Mouse (Mus musculus) left cerebral cortex, postnatal 10 days (tissue): ENCODE measurements around the gene 1500011B03Rik. TPM values are rescaled to one million over a fixed set of nuclear protein-coding genes. Genes with fewer than 3 reads are reported as not detected.

Experiments used
- DNase-seq, 2 experiments: peaks; one replicate each; pipeline ENCODE4 v3.0.0; 2021 to 2022; ENCODE audit warnings: low spot score in 2 of 2, mixed read lengths in 1 of 2; ENCODE audit errors: extremely low spot score in 1 of 2
- intact Hi-C: fragments of 180-260 bp; cut with DNase I; formaldehyde crosslinking; loops from one replicate; pipeline ENCODE4 v1.15.1; 2025
- total RNA-seq, 2 experiments: library from RNA; stranded (reverse); gene quantifications; 2 replicates each; pipeline ENCODE4 v1.2.3; 2021

1500011B03Rik gene
- total RNA-seq, 2 experiments from 2014 or later = 165 to 184 TPM

- DNase-seq = peak; percentile 88 to 95
- intact Hi-C loops = no loop called here
Measured at GRCm38 (mm10) chr5:114813525-114814181, 9.6 kb downstream of the 1500011B03Rik start.

GRCm38 (mm10) chr5:114809826-114810225, 13.4 kb downstream of the 1500011B03Rik start:
- intact Hi-C loops = no loop called here

DNA sequence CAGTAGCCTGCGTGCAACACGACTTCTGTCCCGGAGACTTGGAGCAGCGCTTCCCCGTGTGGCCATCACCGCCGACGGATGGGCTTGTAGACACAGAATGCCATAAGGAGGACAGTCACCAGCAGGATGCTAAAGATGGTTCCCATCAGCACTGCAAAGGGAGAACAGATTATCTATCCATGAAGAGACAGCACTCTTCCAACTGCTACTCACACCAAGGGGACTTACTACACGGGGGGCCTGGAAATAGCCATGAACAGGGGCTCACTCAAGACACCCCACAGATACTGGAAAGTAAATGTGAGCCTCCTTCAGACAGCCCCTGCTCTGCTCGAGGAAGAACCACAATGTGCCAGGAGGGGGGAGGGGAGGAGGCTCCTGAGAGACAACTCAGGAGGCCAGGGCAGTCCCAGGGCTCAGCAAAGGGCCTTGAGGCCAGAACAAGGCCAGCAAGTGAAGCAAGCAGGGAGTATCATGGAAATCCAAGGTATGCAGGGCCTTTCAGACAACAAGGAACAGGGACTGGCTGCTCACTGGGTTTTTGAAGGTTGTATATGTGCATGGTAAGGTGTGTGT, 14.0 kb downstream of the 1500011B03Rik start:
- intact Hi-C loops = no loop called here
- no peak for DNase-seq

More at GRCm38 (mm10) chr5:114809826-114810225, 13.4 kb downstream of the 1500011B03Rik start:
- no peak for DNase-seq

DNA sequence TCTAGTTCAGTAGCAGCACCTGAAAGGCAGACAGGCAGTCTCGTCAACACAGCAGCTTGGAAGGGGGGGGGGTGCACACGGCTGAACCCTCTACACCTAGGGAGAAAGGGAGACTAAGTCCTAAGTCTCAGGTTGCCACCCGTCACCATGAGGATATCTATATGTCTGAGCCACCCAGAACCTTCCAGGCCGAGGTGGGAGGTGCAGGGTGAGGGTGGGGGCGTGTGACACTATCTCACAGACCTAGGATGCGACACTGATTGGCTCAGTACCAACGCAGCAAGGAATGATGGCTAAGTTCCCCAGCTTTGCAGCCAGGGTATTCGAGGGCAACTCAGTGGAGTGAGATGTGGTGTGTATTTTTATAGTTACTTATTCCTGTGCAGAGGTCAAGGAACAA, 14.9 kb downstream of the 1500011B03Rik start:
- intact Hi-C loops = no loop called here
- DNase-seq = no peak

DNA sequence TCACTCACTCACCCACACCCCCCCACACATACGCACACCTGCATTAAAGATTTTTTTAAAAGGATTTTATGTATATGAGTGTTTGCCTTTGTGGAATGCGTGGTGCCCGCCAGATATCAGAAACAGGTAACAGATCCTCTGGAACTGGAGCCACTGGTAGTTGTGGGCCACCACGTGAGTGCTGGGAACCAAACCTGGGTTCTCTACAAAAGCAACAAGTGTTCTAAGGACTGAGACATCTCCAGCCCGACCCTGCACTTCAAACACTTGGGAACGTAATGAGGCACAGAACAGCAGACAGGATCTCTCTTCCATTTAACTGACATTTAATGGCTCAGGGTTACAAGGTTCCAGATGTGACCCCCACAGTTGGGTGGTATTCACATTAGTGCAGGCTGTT, 15.4 kb downstream of the 1500011B03Rik start:
- no peak for DNase-seq
- intact Hi-C loops = no loop called here

DNA sequence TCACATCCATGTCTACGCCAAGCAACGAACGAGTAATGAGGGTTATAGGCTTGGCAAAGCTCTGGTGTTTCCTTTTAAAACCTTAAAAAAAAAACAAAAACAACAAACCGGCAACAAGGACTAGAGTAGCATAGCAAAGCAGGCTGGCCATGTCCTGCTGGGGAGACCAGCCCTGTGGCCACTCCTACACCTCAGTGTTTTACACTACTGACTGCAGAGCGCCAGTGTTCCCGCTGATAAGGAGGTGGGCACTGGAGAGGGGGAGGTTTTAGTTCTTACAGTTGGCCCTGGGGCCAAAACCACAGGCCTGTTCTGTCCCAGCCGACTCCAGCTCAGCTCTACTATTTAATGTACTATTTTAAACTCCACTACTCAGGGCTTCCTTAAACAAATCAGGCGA, 15.8 kb downstream of the 1500011B03Rik start:
- no peak for DNase-seq
- intact Hi-C loops = no loop called here

DNA sequence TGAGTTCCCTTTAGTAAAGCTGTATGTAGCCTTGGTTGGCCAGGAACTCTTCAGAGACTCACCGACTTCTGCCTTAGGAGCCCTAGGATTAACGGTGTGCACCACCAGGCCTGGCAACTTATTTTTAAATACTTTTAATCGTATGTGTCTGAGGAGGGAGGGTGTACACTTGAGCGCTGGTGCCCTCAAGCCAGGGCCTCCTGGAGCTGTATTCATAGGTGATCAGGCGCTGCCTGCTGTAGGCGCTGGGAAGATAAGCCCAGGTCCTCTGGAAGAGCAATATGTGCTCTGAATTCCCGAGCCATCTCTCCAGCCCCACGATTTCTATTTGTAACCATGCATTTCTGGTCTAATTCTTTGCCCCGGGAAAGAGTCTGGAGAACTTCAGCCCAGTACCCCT, 16.2 kb downstream of the 1500011B03Rik start:
- no peak for DNase-seq
- intact Hi-C loops = no loop called here

- intact Hi-C loops = no loop called here
- DNase-seq = no peak
Measured at GRCm38 (mm10) chr5:114806636-114807035, 16.6 kb downstream of the 1500011B03Rik start.

DNA sequence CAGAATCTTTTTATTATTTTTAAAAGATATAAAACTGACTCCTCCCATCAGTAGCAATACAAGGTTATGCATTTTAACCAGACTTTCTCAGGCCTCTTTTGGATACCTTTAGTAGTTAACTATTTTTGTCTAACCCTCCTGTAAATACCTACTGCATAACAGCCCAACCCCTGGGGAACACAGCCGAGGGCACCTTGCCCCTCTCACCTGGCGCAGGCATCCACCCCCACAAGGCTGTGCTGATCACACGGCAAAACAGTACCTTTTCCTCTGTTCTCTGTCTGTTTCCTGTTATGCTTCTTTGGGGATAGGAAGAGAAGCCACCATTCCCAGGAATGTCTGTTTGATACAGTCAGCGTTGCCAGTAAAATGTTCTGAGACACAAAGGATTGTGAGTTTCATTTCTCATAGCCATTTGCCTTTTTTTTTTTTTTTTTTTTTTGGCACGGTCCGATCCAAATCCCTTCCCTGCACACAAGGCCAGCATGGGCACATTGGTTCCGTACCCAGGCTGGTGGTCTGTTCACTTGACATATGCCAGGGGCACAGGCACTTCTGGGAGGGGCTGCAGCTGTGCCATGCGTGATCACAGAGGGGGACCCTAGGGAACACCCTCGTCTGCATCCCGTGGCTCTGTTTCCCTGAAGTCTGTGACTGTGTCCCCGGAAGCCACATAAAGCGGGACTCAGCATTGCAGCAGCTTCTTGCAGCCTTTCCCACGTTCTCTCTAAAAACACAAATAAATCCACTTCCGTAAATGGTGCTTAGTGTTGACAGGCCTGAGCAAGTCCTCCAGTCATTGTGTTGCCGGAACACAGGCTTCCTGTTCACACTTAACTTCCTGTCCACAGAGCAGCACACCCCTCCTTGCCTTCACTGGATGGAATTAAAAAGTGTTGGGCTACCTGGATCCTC, 17.6 kb downstream of the 1500011B03Rik start:
- intact Hi-C loops = no loop called here
- peak in 1 of 2 experiments; percentile 58 for DNase-seq

GRCm38 (mm10) chr5:114804958-114805357, 18.3 kb downstream of the 1500011B03Rik start:
- intact Hi-C loops = no loop called here
- peak in 1 of 2 experiments; percentile 77 for DNase-seq

DNA sequence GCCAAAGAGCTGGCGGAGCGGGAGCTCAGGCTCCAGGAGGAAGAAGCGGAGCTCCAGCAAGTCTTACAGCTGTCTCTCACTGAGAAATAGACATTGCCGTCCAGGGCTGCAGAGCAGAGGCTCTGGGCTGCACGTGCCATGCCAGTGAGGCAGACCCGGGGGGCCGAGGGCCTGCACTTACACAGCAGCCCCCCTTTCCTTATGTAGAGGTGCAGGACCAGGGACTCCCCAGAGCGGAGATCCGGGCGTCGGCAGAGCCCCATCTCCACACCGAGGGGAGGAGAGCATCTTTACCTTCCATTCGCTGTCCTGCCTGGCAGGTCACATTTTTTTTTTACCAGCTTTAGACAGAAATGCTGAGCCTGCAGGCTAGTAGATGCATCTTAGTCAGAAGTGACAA, 18.9 kb downstream of the 1500011B03Rik start:
- no peak for DNase-seq
- intact Hi-C loops = no loop called here

DNA sequence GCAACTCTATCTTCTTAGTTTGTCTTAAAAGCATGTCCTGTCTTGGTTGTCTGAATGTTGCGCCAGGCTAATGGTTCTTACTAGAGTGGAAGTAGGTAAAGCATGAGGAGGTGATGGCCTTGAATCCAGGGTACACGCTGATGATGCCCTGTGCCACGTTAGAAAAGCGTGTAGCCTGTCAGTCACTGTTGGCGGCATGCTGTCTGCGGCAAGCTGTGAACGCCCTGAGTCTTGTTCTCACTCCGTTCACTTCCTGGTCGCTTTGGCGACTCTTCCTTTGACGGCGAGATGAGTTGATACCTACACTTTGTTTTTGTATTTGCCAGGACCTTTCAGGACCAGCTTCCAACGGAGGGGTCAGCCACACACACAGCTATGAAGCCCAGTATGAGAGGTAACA, 20.0 kb downstream of the 1500011B03Rik start:
- DNase-seq = no peak
- intact Hi-C loops = no loop called here

- no peak for DNase-seq
- intact Hi-C loops = no loop called here
Measured at GRCm38 (mm10) chr5:114801841-114802240, 21.4 kb downstream of the 1500011B03Rik start.

DNA sequence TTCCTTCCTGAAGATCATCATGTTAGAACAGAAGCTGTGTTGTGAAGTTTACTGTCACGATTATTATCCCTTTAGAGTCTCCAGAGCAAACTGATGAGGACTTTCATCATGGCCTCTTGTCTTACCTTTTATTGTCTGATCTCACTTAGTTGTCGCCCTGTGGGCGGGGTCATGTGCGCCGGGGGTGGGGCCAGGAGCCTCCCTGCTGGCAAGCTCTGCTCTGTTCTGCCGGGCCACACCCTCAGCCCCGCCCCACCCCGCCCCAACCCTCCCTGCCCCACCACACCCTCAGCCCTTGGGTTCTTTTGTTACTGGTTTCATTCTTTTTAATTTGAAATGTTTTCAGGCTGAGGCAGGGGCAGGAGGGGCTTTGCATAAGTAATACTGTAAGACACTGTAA, 22.2 kb downstream of the 1500011B03Rik start:
- intact Hi-C loops = no loop called here
- no peak for DNase-seq

DNA sequence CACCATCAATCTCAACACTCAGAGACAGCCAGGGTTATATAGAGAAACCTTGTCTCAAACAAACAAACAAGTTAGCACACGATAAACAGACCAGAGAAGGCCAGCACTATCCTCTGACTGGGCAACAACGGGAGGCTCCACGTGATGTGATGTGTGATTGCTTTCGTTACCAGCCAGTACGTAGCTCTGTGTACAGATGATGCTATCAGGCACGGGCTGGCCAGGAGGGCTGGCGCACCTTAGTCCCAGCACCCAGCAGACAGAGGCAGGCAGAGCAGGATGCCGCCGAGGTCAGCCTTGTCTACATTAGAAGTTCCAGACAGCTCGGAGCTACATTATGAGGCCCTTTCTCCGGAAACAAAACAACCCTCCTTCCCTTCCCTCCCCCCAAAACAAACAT, 23.4 kb downstream of the 1500011B03Rik start:
- no peak for DNase-seq
- intact Hi-C loops = no loop called here

DNA sequence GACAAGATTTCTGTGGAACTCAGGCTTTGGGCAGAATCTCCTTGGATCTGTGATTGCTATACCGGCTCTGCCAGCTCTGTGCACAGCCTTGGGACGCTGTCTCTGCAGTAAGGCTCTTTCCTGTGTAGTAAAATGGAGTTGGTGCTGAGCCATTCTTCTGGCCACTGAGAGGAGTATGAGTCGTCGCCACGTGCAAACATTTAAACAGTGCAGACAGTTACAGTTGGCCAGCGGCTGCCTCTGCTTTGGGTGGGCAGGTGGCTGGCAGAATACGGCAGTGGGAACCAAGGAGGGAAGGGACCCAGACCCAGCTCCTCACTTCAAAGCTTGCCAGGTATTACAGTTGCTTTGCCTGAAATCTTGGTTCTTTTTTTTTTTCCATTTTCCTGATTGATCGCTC, 26.0 kb downstream of the 1500011B03Rik start:
- no peak for DNase-seq

GRCm38 (mm10) chr5:114796299-114797012, 26.8 kb downstream of the 1500011B03Rik start:
- peak in 1 of 2 experiments; percentile 63 for DNase-seq
- intact Hi-C loops = no loop called here

More for the DNA sequence above, 26.0 kb downstream of the 1500011B03Rik start:
- intact Hi-C loops = no loop called here

DNA sequence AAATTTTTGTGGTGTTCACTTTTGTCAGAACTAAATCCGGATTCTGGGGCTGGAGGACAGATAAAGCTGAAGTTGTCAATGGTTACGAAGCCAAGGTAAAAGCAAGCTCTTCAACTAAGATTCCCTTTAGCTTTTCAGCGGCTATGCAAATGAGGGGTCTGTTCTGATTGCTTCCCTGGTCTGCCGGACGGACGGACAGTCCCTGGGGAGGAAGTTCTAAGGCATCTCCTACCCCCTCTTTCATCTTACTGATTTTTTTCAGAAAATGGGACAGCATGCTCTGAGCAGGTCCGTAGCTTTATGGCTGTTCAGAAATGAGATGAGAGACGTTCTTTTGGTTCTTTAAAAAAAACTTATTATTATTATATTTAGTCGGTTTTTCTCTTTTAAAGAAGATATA, 27.6 kb downstream of the 1500011B03Rik start:
- DNase-seq = no peak
- intact Hi-C loops = no loop called here

DNA sequence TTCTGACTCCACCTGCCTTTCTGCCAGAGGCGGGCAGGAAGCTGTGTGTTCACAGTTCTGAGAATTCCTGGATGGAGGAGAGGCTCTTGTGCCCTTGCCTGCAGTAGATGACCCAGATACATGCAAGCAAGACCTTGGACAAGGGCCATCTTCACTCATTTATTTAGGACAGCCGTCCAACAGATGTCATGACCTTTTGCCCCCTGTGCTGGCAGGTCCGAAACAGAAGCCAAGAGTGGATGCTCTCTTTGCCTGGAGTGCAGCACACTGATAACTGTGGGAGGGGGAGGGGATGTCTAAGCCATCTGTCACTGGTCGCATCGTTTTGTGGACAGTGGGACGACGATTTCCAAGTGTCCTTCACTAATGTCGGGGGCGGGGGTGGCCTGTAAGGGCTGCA, 28.0 kb downstream of the 1500011B03Rik start:
- intact Hi-C loops = no loop called here
- no peak for DNase-seq
